Mouse (Mus musculus): ENCODE data around the gene Uggt1. TPM values are rescaled to one million over a fixed set of nuclear protein-coding genes. Genes with fewer than 3 reads are reported as not detected.
A peak's percentile ranks its signal among the peaks of the same experiment; 100 is the strongest.

The Uggt1 gene
- polyA plus RNA-seq (2015; fragmentation: Nextera tagmentation; extraction: Ambion mirVana), result 55.0 and 59.0 TPM in 2 replicates

DNA sequence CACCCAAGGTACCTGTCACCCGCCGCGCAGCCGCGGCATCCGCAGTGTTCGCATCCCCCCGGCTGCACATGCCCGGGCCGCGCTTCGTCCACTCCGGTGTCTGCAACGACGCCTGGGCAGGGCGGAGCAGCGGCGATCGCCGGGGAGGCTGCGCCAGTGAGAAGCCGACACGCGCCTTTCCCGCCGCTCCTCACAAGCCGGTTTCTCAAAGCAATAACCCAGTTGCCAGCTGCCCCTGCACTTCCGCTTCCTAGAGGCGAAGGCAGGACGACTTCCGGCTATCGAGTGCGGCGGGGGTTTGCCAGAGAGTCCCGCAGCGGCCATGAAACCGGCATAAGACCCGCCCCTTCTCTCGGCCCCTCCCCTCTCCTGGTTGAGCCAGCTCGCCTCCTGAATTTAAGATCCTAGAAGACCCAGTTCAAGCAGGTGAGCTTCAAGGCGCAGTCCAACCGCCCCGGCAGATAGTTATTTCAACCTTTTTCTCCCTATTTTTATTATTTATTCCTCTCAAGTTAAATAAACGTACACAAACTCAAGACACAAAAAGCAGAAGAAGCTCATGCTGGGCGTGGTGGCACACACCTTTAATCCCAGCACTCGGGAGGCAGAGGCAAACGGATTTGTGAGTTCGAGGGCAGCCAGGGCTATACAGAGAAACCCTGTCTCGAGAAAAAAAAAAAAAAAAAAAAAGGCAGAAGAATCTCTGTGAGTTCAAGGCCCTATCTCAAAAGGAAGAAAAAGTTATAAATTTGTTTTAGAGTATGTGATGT lies at the start of gene Uggt1:
Gene Uggt1, minus strand, starts transcription at position 663 of the 770 bp plus-strand sequence.
- Histone ChIP-seq H3K9me3 (replicated peaks; ENCODE audit: control insufficient read depth, low read length) (no peaks in the 10 kb centered on the region), H3K27me3 (ENCODE audit: control insufficient read depth, insufficient read depth, low read length) (no peaks in the 10 kb centered on the region), H3K4me3 (replicated peaks; ENCODE audit: low read length) (peak within 1 kb of the TSS; percentile 92), H3K36me3 (ENCODE audit: control insufficient read depth, insufficient read depth, low read length) (no peaks in the 10 kb centered on the region), H3K27ac (ENCODE audit: low read length) (peak within 1 kb of the TSS; percentile 86), H3K4me1 (ENCODE audit: control insufficient read depth, insufficient read depth, low read length) (peaks cover 13% of the 10 kb centered on the region), H3K4me2 (ENCODE audit: low read depth, low read length) (peak within 1 kb of the TSS; percentile 87), H3K9ac (ENCODE audit: low read length) (peak within 1 kb of the TSS; percentile 85)
- WGBS, result 2% methylated on average over 49 of the region's 49 CpGs
- peak; percentile 97 for ATAC-seq (ENCODE audit: insufficient read depth, low FRiP score)

DNA sequence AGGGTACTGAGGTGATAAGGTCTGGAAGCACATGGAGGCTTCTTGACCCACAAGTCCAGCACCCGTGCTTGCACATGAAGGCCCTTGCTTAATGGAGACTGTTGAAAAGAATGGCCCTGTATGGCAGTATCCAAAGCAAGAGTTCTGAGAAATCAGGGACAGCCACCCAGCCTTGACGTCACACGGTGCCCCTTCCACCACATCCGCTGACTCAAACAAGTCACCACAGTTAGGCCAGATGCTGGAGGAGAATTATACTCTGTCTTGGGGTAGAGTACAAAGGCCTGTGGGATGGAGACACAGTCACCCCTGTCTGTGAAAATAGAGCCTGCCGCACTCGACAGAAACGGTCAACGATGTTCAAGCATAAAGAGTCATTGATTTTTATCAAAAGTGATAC lies 49.0 kb upstream of the Uggt1 start:
- Histone ChIP-seq H3K4me2 (ENCODE audit: low read depth, low read length) (no peak overlapping the region), H3K4me1 (ENCODE audit: control insufficient read depth, insufficient read depth, low read length) (no peaks in the 10 kb centered on the region), H3K27me3 (ENCODE audit: control insufficient read depth, insufficient read depth, low read length) (peaks cover 6% of the 10 kb centered on the region; the same call in 1 of the 2 replicates), H3K9ac (ENCODE audit: low read length) (no peak overlapping the region), H3K27ac (ENCODE audit: low read length) (no peak overlapping the region), H3K36me3 (ENCODE audit: control insufficient read depth, insufficient read depth, low read length) (no peaks in the 10 kb centered on the region), H3K4me3 (replicated peaks; ENCODE audit: low read length) (no peak overlapping the region), H3K9me3 (replicated peaks; ENCODE audit: control insufficient read depth, low read length) (no peaks in the 10 kb centered on the region)
- WGBS, result 87% methylated on average over 8 of the region's 8 CpGs
- ATAC-seq (ENCODE audit: insufficient read depth, low FRiP score), result no peak

DNA sequence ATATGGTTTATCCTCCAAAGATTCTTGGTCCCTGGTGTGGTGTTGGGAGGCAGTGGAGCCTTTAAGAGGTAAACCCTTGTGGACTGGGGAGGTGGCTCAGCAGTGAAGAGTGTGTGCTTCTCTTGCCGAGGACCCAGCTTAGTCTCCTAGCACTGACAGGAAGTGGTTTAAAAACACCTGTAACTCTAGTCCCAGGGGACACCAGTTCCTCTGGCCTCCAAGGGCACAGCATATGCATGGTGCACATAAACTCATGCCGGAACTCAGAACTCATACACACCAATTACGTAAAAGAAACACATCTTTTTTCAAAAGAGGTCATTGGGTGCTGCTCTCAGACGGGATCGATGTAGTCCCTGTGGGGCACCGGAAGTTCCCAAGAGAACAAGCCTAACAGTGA lies 37.3 kb upstream of the Uggt1 start:
- no peak overlapping the region for H3K27ac ChIP-seq (ENCODE audit: low read length)
- no peaks in the 10 kb centered on the region for H3K9me3 ChIP-seq (replicated peaks; ENCODE audit: control insufficient read depth, low read length)
- no peaks in the 10 kb centered on the region for H3K36me3 ChIP-seq (ENCODE audit: control insufficient read depth, insufficient read depth, low read length)
- H3K4me1 ChIP-seq (ENCODE audit: control insufficient read depth, insufficient read depth, low read length), result no peaks in the 10 kb centered on the region
- no peak overlapping the region for H3K9ac ChIP-seq (ENCODE audit: low read length)
- H3K4me2 ChIP-seq (ENCODE audit: low read depth, low read length), result no peak overlapping the region
- H3K27me3 ChIP-seq (ENCODE audit: control insufficient read depth, insufficient read depth, low read length), result no peaks in the 10 kb centered on the region
- ATAC-seq (ENCODE audit: insufficient read depth, low FRiP score), result no peak
- 86% methylated on average over 6 of the region's 6 CpGs for WGBS
- no peak overlapping the region for H3K4me3 ChIP-seq (replicated peaks; ENCODE audit: low read length)

DNA sequence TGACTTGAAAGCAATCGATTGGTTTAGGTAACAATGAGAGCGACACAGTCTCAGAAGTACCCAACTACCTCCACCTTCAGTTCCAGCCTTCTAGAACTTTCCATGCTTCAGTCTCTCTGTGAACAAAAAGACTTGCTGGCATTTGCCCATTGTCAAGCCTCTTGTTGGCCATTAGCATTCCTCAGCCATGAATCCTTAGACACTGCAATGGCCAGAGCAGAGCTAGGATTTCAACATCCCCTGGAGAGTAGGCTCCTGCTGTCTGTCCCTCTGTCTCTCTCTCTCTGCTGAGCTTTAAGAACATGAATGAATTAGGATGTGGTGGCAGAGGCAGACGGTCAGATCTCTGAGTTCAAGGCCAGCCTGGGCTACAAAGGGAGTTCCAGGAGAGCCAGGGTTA lies 36.4 kb upstream of the Uggt1 start:
- Histone ChIP-seq H3K4me1 (ENCODE audit: control insufficient read depth, insufficient read depth, low read length) (no peaks in the 10 kb centered on the region), H3K9ac (ENCODE audit: low read length) (no peak overlapping the region), H3K27ac (ENCODE audit: low read length) (no peak overlapping the region), H3K9me3 (replicated peaks; ENCODE audit: control insufficient read depth, low read length) (no peaks in the 10 kb centered on the region), H3K4me3 (replicated peaks; ENCODE audit: low read length) (no peak overlapping the region), H3K36me3 (ENCODE audit: control insufficient read depth, insufficient read depth, low read length) (no peaks in the 10 kb centered on the region), H3K4me2 (ENCODE audit: low read depth, low read length) (no peak overlapping the region), H3K27me3 (ENCODE audit: control insufficient read depth, insufficient read depth, low read length) (no peaks in the 10 kb centered on the region)
- no peak for ATAC-seq (ENCODE audit: insufficient read depth, low FRiP score)
- 84% methylated on average over 3 of the region's 3 CpGs for WGBS

DNA sequence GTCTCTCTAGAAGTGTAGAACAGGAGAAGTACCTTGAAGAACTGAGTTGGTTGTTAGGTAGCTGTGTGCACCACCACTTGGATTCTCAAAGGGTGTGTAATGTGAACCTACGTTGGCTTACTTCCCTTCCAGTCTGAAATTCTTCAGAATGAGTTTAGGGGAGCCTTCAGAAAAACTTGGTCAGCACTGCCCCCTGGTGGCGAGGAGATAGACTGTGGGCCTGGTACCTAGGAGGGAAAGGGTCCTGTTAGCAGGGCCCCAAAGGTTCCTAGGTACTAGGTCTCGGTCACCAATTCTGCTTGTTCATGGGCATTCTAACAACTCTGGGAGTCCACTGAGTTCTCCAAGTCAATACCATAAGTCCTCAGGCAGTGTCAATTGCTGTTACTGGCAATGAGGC lies 34.7 kb upstream of the Uggt1 start:
- no peaks in the 10 kb centered on the region for H3K9me3 ChIP-seq (replicated peaks; ENCODE audit: control insufficient read depth, low read length)
- H3K4me3 ChIP-seq (replicated peaks; ENCODE audit: low read length), result no peak overlapping the region
- no peak; the same call in 1 of the 2 replicates for ATAC-seq (ENCODE audit: insufficient read depth, low FRiP score)
- no peaks in the 10 kb centered on the region for H3K36me3 ChIP-seq (ENCODE audit: control insufficient read depth, insufficient read depth, low read length)
- no peaks in the 10 kb centered on the region for H3K27me3 ChIP-seq (ENCODE audit: control insufficient read depth, insufficient read depth, low read length)
- H3K4me2 ChIP-seq (ENCODE audit: low read depth, low read length), result no peak overlapping the region
- WGBS, result 19% methylated on average over 3 of the region's 3 CpGs
- H3K9ac ChIP-seq (ENCODE audit: low read length), result no peak overlapping the region
- no peak overlapping the region for H3K27ac ChIP-seq (ENCODE audit: low read length)
- H3K4me1 ChIP-seq (ENCODE audit: control insufficient read depth, insufficient read depth, low read length), result no peaks in the 10 kb centered on the region

DNA sequence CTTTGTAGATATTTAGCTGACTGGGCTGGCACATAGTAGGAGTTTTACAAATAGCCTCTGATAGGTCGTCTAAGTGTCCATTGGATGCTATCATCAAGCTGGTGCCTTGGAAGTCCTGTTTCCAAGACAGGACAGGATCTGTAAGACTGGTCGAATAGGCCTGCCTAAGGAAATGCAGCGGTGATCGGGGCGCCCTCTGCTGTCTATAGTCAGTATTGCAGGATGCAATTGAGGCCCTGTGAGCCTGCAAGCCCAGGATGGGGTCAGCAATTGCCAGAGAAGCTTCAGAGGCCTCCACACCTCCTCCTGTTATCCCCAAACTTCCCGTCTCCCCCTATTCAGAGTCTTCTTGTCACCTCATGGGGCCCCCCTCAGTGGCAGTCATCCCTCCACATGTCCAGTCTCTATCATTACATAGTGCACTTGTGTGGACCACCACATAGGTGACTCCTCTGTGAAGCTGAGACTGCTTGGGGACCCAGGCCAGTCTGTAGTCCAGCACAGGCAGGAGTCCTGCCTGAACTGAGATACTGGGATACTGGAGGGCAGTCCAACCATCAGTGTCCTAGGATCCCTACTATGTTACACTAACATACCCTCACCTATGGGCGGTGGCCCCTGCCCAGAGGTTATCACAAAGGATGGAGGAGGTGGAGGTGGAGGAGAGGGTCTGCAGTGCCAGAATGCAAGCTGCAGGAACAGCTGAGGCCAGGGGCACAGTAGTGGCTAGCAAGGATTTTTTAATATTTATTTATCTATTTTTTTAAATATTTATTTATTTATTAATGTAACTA lies 32.9 kb upstream of the Uggt1 start:
- no peak overlapping the region for H3K4me2 ChIP-seq (ENCODE audit: low read depth, low read length)
- H3K4me3 ChIP-seq (replicated peaks; ENCODE audit: low read length), result no peak overlapping the region
- WGBS, result 21% methylated on average over 7 of the region's 7 CpGs
- no peaks in the 10 kb centered on the region for H3K27me3 ChIP-seq (ENCODE audit: control insufficient read depth, insufficient read depth, low read length)
- H3K4me1 ChIP-seq (ENCODE audit: control insufficient read depth, insufficient read depth, low read length), result peaks cover 12% of the 10 kb centered on the region; the same call in 1 of the 2 replicates
- no peaks in the 10 kb centered on the region for H3K9me3 ChIP-seq (replicated peaks; ENCODE audit: control insufficient read depth, low read length)
- ATAC-seq (ENCODE audit: insufficient read depth, low FRiP score), result no peak
- no peaks in the 10 kb centered on the region for H3K36me3 ChIP-seq (ENCODE audit: control insufficient read depth, insufficient read depth, low read length)
- no peak overlapping the region for H3K27ac ChIP-seq (ENCODE audit: low read length)
- no peak overlapping the region for H3K9ac ChIP-seq (ENCODE audit: low read length)

DNA sequence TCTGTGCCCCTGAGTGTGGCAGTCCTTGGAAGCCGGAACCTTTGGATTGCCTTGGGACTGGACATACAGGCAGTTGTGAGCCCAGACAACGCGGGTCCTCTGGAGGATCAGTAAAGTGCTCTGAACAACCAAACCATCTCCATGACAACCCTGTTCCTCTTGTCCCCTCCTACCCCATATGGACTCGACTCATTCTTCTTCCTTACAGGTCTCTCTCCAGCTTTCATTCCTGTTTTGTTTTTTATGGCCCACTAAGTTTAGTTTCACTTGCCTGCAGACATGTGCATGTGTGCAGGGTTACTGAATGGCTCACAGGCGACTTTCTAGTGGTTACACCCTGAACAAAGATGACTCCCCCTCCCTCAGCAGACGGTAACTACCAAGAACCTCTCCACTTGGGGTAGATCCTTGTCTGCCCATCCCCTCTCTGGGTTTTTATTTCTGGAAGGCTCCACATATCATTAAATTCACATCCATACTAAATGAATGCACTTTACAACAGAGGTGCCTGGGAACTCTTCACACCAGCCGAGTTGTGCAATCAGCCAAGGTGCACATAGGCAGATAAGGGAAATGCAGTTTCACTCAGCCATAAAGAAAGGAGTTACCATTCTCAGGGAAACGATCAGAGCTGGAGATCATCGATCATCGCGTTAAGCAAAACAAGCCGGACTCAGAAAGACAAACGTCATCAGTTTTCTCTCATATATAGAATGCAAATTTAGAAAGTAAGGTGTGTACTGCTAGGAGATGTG lies 31.3 kb upstream of the Uggt1 start:
- Histone ChIP-seq H3K4me3 (replicated peaks; ENCODE audit: low read length) (no peak overlapping the region), H3K9me3 (replicated peaks; ENCODE audit: control insufficient read depth, low read length) (no peaks in the 10 kb centered on the region), H3K4me2 (ENCODE audit: low read depth, low read length) (no peak overlapping the region), H3K9ac (ENCODE audit: low read length) (no peak overlapping the region), H3K27me3 (ENCODE audit: control insufficient read depth, insufficient read depth, low read length) (no peaks in the 10 kb centered on the region), H3K4me1 (ENCODE audit: control insufficient read depth, insufficient read depth, low read length) (peaks cover 19% of the 10 kb centered on the region), H3K36me3 (ENCODE audit: control insufficient read depth, insufficient read depth, low read length) (no peaks in the 10 kb centered on the region), H3K27ac (ENCODE audit: low read length) (0 out of 2 replicates have a peak overlapping the region, but pooled peaks have one; percentile 1)
- no peak for ATAC-seq (ENCODE audit: insufficient read depth, low FRiP score)
- WGBS, result 63% methylated on average over 13 of the region's 13 CpGs

DNA sequence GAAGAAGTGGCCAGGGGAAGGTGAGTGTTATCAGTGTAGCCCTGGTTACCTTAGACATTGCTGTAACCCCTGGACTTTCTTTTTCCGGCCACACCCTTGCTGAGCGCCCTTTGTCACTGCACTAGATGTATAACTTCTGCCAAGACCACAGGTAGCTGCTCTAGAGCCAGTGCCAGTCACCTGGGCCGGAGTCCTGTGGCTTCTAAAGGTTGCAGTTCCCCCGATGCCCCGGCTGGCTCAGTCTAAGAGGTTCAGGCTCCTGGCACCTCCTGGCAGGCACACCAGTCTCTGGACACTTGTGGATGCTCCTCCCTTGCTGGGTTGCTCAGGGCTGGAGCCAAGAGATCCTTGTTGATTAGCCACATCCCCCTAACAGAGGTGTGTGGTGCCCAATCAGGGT lies 29.9 kb upstream of the Uggt1 start, which contains the start of gene Neurl3:
Gene Neurl3, minus strand, starts transcription at position 225 of the 400 bp plus-strand sequence.
- H3K9me3 ChIP-seq (replicated peaks; ENCODE audit: control insufficient read depth, low read length), result no peaks in the 10 kb centered on the region
- H3K36me3 ChIP-seq (ENCODE audit: control insufficient read depth, insufficient read depth, low read length), result no peaks in the 10 kb centered on the region
- no peak for ATAC-seq (ENCODE audit: insufficient read depth, low FRiP score)
- H3K4me3 ChIP-seq (replicated peaks; ENCODE audit: low read length), result peak within 1 kb of the TSS; percentile 36
- peak within 1 kb of the TSS; percentile 97 for H3K27ac ChIP-seq (ENCODE audit: low read length)
- 78% methylated on average over 5 of the region's 5 CpGs for WGBS
- peak within 1 kb of the TSS; percentile 50 for H3K4me2 ChIP-seq (ENCODE audit: low read depth, low read length)
- no peaks in the 10 kb centered on the region for H3K27me3 ChIP-seq (ENCODE audit: control insufficient read depth, insufficient read depth, low read length)
- H3K4me1 ChIP-seq (ENCODE audit: control insufficient read depth, insufficient read depth, low read length), result peaks cover 26% of the 10 kb centered on the region
- H3K9ac ChIP-seq (ENCODE audit: low read length), result peak within 1 kb of the TSS; percentile 69
